Mouse (Mus musculus): ENCODE measurements at regions not wholly inside any gene's neighbourhood (a gene's known extent, or its start where the extent isn't known, plus 50 kb on each side); places are given as distances from the start of the nearest gene placed in this dataset.
A peak's percentile ranks its signal among the peaks of the same experiment; 100 is the strongest.

DNA sequence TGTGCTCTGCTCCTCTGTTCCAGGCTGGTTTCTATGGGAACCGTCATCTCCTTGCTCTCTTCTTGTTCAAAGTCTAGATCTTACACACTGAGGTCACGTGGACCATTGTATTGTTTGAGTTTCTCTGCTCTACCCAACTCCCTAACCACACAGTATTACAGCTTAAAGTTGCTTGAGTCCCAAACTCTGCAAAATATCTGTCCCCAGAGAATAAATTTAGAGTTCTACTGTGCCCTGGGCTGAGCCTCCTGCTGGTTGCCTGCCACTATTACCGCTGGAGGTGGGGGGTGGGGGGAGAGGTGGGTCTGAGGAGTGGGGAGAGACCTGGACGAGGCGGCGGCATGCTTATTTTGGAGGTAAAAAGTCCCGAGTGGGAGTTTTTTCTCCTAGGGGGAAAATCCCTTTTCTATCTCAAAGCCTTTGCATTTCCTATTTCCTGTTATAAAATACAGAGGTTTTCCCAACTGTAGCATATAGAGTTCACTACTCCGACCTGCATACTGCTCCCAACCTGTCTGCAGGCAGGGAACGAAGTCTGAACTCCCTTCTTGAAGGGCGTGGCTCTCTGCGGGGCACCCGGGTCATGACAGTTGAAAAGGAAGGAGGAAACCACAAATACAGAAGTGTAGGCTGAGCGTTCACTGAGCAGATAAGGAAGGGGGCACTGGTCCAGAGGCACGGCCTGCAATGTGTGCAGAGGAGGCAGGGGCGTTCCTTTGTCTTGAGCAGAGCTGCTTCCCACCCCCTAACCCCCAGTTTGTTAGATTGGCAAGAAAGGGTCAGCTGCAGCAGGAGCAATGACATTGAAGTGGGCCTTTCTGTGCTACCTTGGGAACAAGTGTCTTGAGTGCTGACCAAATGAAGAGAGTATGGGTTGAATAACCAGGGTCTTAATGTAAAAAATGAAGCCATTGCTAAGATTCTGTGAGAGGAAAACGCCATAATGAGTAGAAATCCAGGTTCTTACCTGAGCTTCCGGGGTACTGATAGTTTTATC lies 188.7 kb downstream of the Akap7 start:
- DNase-seq (ENCODE audit: low spot score) (no peak), ATAC-seq (ENCODE audit: insufficient number of reproducible peaks, low FRiP score, low TSS enrichment, low read depth) (no peak)
- 45% methylated on average over 17 of the region's 17 CpGs for WGBS
- Histone ChIP-seq H3K9me3 (ENCODE audit: control insufficient read depth, low read length) (no peaks in the 10 kb centered on the region), H3K36me3 (ENCODE audit: control insufficient read depth, insufficient read depth, low read length) (no peaks in the 10 kb centered on the region), H3K4me3 (ENCODE audit: low read depth, low read length) (no peak overlapping the region), H3K4me2 (ENCODE audit: low read depth, severe bottlenecking) (no peak overlapping the region), H3K27ac (replicated peaks; ENCODE audit: low read depth, low read length) (no peak overlapping the region), H3K9ac (ENCODE audit: low read length) (no peak overlapping the region), H3K4me1 (ENCODE audit: control insufficient read depth, insufficient read depth, low read length) (no peaks in the 10 kb centered on the region), H3K27me3 (ENCODE audit: control insufficient read depth, insufficient read depth, low read length) (no peaks in the 10 kb centered on the region)

DNA sequence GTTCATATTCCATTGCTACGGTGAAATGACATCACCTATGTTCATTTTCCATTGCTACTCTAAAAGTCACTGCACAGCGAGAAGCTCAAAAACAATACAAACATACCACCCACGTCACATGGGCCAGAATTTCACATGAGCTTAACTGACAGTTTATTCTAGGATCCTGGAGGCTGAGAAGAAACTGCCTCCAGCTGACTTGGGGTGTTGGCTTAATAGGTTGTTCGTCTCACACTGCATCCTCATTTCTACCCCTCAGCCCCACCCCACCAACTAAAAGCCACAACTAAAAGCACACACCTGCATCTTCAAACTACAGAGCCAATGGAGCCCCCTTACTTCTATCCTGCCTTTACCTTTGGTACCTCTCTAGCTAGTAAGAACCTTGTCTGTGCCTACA lies 187.0 kb upstream of the Arg1 start:
- no peak for ATAC-seq (ENCODE audit: insufficient number of reproducible peaks, low FRiP score, low TSS enrichment, low read depth)
- Histone ChIP-seq H3K4me3 (ENCODE audit: low read depth, low read length) (no peak overlapping the region), H3K9me3 (ENCODE audit: control insufficient read depth, low read length) (no peaks in the 10 kb centered on the region), H3K27me3 (ENCODE audit: control insufficient read depth, insufficient read depth, low read length) (no peaks in the 10 kb centered on the region), H3K9ac (ENCODE audit: low read length) (no peak overlapping the region), H3K27ac (replicated peaks; ENCODE audit: low read depth, low read length) (no peak overlapping the region), H3K4me1 (ENCODE audit: control insufficient read depth, insufficient read depth, low read length) (peaks cover 2% of the 10 kb centered on the region; the same call in 1 of the 2 replicates), H3K4me2 (ENCODE audit: low read depth, severe bottlenecking) (no peak overlapping the region), H3K36me3 (ENCODE audit: control insufficient read depth, insufficient read depth, low read length) (no peaks in the 10 kb centered on the region)
- WGBS, result 94% methylated on average over 4 of the region's 4 CpGs
- no peak for DNase-seq (ENCODE audit: low spot score)

DNA sequence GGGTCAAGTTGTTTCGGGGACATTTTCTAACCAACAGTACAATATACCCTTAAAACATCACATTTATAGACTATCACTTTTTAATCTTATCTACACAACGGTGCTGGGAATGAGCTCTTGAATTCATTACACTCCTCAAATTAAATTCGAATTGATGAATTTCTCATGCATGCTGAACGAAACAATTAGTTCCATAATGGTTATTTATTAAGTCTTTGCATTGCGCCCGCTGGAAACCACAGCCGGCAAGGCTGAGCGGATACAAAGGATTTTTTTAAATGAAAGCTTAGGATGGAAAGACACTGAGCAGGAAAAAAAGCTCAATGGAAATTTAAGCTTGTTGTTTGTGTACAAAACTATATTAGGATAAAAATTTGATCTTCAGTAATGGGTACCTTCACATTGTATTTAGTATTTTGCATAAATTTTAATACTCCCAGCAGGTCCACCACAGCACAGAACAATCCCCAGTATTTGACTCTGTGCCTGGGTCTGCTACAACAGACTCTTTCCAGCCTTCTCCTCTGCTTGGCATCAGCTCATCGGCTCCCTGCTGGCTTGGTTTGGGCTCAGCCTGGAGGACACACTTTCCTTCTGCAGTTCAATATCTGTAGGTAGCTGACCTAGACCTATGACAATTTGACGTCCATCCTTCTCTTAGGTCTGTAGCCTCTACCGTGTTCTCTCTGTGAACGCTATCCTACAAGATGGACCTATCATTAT lies 185.3 kb upstream of the Arg1 start:
- 66% methylated on average over 12 of the region's 12 CpGs for WGBS
- DNase-seq (ENCODE audit: low spot score) (no peak), ATAC-seq (ENCODE audit: insufficient number of reproducible peaks, low FRiP score, low TSS enrichment, low read depth) (no peak)
- H3K27ac ChIP-seq (replicated peaks; ENCODE audit: low read depth, low read length), result no peak overlapping the region
- H3K4me1 ChIP-seq (ENCODE audit: control insufficient read depth, insufficient read depth, low read length), result peaks cover 2% of the 10 kb centered on the region; the same call in 1 of the 2 replicates
- H3K4me2 ChIP-seq (ENCODE audit: low read depth, severe bottlenecking), result no peak overlapping the region
- H3K9ac ChIP-seq (ENCODE audit: low read length), result no peak overlapping the region
- no peaks in the 10 kb centered on the region for H3K9me3 ChIP-seq (ENCODE audit: control insufficient read depth, low read length)
- no peaks in the 10 kb centered on the region for H3K36me3 ChIP-seq (ENCODE audit: control insufficient read depth, insufficient read depth, low read length)
- no peaks in the 10 kb centered on the region for H3K27me3 ChIP-seq (ENCODE audit: control insufficient read depth, insufficient read depth, low read length)
- no peak overlapping the region for H3K4me3 ChIP-seq (ENCODE audit: low read depth, low read length)

DNA sequence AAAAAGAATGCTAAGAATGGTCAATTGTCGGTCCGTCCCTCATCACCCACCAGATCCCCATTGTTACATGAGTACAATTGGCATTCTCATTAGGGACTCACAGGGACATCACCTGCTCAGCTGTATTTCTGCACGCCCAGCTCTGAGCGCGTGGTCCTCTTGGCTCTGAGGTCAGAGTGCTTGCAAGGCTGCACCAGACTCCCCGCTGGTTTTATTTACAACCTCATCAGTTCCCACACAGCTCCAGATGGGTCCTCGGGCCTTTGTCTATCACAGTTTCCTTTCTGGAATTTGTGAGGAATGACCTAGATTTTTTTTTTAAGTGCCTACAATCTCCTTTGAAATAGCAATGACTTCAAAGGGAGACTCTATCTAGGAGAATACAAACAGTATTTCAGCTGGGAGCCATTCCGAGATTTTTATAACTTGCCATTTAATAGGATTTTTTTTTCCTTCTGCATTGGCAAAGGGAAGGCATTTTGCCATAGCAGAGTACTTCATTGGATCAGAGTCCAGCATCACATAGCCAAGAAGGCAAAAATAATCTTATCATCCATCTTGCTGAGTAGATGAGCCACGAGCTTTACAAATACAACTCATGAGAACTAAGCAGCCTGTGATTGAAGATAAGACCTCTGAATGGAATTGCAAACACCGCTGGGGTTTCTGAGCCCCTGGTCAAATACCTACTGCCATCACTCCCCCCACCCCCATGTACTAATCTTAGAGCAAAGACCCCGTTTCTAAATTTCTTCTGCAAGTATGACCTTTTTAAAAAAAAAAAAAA lies 184.5 kb upstream of the Arg1 start:
- Histone ChIP-seq H3K27me3 (ENCODE audit: control insufficient read depth, insufficient read depth, low read length) (no peaks in the 10 kb centered on the region), H3K4me3 (ENCODE audit: low read depth, low read length) (no peak overlapping the region), H3K9ac (ENCODE audit: low read length) (no peak overlapping the region), H3K27ac (replicated peaks; ENCODE audit: low read depth, low read length) (no peak overlapping the region), H3K9me3 (ENCODE audit: control insufficient read depth, low read length) (no peaks in the 10 kb centered on the region), H3K36me3 (ENCODE audit: control insufficient read depth, insufficient read depth, low read length) (no peaks in the 10 kb centered on the region), H3K4me2 (ENCODE audit: low read depth, severe bottlenecking) (no peak overlapping the region), H3K4me1 (ENCODE audit: control insufficient read depth, insufficient read depth, low read length) (peaks cover 2% of the 10 kb centered on the region; the same call in 1 of the 2 replicates)
- WGBS, result 11% methylated on average over 11 of the region's 11 CpGs
- DNase-seq (ENCODE audit: low spot score), result peak; percentile 61
- no peak for ATAC-seq (ENCODE audit: insufficient number of reproducible peaks, low FRiP score, low TSS enrichment, low read depth)

DNA sequence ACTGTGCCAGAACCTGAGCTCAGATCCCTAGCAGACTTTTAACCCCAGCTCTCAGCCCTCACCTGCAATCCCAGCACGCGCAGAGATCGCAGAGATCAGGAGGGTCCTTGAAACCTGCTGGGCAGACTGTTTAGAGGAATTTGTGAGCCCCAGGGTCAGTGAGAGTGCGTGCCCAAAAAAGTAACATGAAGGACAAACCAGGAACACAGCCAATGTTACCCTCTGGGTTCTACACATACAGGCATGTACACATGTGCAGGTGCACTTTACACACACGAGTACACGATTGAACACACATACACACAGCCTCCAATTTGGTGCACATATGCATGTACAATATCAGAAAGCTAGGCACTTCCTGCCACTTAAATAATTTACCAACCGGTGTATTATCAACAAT lies 183.9 kb upstream of the Arg1 start:
- Histone ChIP-seq H3K27me3 (ENCODE audit: control insufficient read depth, insufficient read depth, low read length) (no peaks in the 10 kb centered on the region), H3K4me3 (ENCODE audit: low read depth, low read length) (no peak overlapping the region), H3K9ac (ENCODE audit: low read length) (no peak overlapping the region), H3K36me3 (ENCODE audit: control insufficient read depth, insufficient read depth, low read length) (no peaks in the 10 kb centered on the region), H3K4me2 (ENCODE audit: low read depth, severe bottlenecking) (no peak overlapping the region), H3K9me3 (ENCODE audit: control insufficient read depth, low read length) (no peaks in the 10 kb centered on the region), H3K4me1 (ENCODE audit: control insufficient read depth, insufficient read depth, low read length) (peaks cover 2% of the 10 kb centered on the region; the same call in 1 of the 2 replicates), H3K27ac (replicated peaks; ENCODE audit: low read depth, low read length) (no peak overlapping the region)
- ATAC-seq (ENCODE audit: insufficient number of reproducible peaks, low FRiP score, low TSS enrichment, low read depth) (no peak), DNase-seq (ENCODE audit: low spot score) (no peak)
- WGBS, result 44% methylated on average over 7 of the region's 7 CpGs

DNA sequence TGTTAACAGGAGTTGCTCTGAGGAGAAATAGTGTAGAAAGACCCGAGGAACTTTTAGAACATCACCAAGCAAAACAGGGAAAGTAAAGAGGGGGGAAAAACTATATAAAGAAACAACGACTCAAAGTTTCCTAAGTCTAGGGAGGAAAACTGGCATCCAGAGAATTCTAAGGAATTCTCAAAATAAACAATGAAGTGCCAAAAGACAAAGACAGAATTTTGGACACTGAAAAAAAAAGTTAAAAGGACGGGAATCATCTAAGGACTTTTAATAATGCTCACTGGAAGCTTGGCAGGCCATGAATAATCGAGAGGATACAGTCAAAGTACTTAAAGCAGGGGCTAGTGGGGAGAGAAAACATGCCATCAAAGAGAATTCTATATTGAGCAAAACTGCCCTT lies 170.8 kb upstream of the Arg1 start:
- Histone ChIP-seq H3K4me2 (ENCODE audit: low read depth, severe bottlenecking) (no peak overlapping the region), H3K27me3 (ENCODE audit: control insufficient read depth, insufficient read depth, low read length) (no peaks in the 10 kb centered on the region), H3K9me3 (ENCODE audit: control insufficient read depth, low read length) (no peaks in the 10 kb centered on the region), H3K36me3 (ENCODE audit: control insufficient read depth, insufficient read depth, low read length) (no peaks in the 10 kb centered on the region), H3K27ac (replicated peaks; ENCODE audit: low read depth, low read length) (no peak overlapping the region), H3K4me3 (ENCODE audit: low read depth, low read length) (no peak overlapping the region), H3K4me1 (ENCODE audit: control insufficient read depth, insufficient read depth, low read length) (no peaks in the 10 kb centered on the region), H3K9ac (ENCODE audit: low read length) (no peak overlapping the region)
- ATAC-seq (ENCODE audit: insufficient number of reproducible peaks, low FRiP score, low TSS enrichment, low read depth) (no peak), DNase-seq (ENCODE audit: low spot score) (no peak)
- WGBS, result 78% methylated on average over 4 of the region's 4 CpGs

DNA sequence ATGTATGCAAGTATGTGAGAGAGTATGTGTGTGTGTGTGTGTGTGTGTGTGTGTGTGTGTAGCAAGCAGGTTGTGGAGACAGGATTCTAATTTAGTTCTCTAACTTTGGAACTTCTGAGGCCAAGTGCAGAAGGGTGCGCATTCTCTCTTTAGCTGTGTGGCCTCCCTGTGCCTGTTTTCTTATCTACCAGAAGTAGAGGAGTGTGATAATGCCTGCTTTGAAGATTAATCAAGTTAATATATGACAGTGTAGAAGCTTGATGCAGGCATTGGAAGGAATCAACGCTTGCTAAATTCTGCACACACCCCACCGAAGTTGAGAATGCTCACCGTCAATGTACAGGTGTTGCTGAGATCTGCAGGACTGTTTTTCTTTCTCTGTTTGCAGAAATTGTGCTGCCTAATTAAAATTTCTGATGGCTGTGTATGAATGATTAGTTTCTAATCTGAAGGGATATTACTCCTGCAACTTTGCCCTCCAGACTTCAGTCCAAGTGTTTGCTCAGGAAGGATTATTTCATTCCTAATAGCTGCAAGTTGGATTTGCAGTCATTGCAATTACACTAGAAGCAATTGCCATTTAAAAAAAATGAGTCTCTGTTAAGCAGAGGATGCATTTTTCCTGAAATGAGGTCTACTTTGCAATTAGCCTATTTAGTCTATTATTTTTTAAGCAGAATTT lies 162.6 kb upstream of the Arg1 start:
- Histone ChIP-seq H3K9ac (ENCODE audit: low read length) (no peak overlapping the region), H3K36me3 (ENCODE audit: control insufficient read depth, insufficient read depth, low read length) (no peaks in the 10 kb centered on the region), H3K4me3 (ENCODE audit: low read depth, low read length) (no peak overlapping the region), H3K27ac (replicated peaks; ENCODE audit: low read depth, low read length) (no peak overlapping the region), H3K27me3 (ENCODE audit: control insufficient read depth, insufficient read depth, low read length) (no peaks in the 10 kb centered on the region), H3K4me2 (ENCODE audit: low read depth, severe bottlenecking) (no peak overlapping the region), H3K4me1 (ENCODE audit: control insufficient read depth, insufficient read depth, low read length) (no peaks in the 10 kb centered on the region), H3K9me3 (ENCODE audit: control insufficient read depth, low read length) (no peaks in the 10 kb centered on the region)
- ATAC-seq (ENCODE audit: insufficient number of reproducible peaks, low FRiP score, low TSS enrichment, low read depth) (no peak), DNase-seq (ENCODE audit: low spot score) (no peak)
- WGBS, result 84% methylated on average over 4 of the region's 4 CpGs

DNA sequence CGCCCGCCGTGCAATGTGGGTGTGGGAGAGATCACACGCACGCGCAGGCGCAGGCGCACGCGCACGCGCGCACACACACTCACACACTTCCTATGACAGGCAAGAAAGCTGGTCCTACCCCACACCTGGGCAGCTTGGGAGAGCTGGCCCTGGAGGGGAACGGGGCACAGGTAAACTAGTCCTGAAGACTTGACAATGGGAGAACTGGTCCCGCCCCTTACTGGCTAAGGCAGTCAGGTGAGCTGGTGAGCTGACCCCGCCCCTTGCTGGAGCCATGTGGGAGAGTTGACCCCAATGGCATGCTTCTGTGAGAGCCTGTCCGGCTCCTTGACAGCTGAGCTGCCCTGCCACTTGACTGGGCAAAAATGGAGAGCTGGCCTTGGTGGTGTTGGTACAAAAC lies 159.5 kb upstream of the Arg1 start:
- ATAC-seq (ENCODE audit: insufficient number of reproducible peaks, low FRiP score, low TSS enrichment, low read depth) (no peak), DNase-seq (ENCODE audit: low spot score) (no peak)
- H3K9me3 ChIP-seq (ENCODE audit: control insufficient read depth, low read length), result no peaks in the 10 kb centered on the region
- 95% methylated on average over 17 of the region's 17 CpGs for WGBS
- H3K27me3 ChIP-seq (ENCODE audit: control insufficient read depth, insufficient read depth, low read length), result no peaks in the 10 kb centered on the region
- H3K4me3 ChIP-seq (ENCODE audit: low read depth, low read length), result no peak overlapping the region
- H3K27ac ChIP-seq (replicated peaks; ENCODE audit: low read depth, low read length), result no peak overlapping the region
- H3K36me3 ChIP-seq (ENCODE audit: control insufficient read depth, insufficient read depth, low read length), result no peaks in the 10 kb centered on the region
- no peak overlapping the region for H3K4me2 ChIP-seq (ENCODE audit: low read depth, severe bottlenecking)
- no peak overlapping the region for H3K9ac ChIP-seq (ENCODE audit: low read length)
- H3K4me1 ChIP-seq (ENCODE audit: control insufficient read depth, insufficient read depth, low read length), result no peaks in the 10 kb centered on the region; the same call in 1 of the 2 replicates
